Mouse (Mus musculus): ENCODE results near the gene Ankrd11.

Ankrd11 gene

DNA sequence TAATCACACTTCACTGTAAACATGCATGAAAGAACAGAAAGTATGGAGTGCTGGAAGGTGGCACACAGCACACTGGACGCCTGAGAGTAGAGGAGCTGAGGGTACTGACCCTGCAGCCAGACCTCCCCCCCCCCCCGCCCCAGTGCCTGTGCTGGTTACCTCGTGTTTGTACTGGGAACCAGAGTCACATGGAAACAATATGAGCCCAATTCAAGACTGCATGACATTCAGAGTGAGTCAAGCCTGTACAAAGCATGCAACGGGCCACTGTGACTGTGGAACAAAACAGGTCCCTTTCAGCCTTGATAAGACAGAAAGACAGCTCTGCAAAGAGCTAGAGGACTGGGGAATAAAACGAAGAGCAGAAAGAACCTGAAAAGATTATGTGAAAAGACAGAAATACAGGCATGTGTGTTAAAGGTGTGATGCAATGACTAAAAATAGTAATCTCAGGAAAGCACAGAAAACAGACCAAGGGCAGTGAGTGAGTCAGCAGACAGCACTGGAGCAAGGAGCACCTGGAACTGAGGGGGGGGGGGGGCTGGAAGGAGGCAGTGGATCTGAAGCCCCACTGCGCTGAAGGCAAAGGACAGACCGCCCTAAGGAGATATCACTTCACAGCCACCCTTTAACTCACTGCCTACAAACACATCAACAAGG, 118.5 kb downstream of the Ankrd11 start:
- no peak for DNase-seq

DNA sequence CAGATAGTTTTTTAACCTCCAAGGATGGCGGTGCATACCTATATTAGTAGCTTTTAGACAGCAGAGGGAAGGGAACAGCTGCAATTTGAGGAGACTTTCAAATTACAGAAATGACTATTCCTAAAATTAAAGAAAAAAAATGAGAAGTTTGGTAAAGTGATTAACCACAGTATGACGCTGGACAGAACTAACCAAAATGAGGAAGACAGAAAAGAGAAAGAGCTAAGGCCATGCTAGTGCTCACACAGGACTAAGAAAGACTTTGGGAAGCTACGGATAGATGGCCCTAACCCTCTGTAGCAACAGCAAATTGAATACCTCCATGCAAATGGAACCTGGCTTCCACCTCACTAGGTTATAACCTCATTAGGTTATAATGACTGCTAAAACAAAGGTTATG, 119.1 kb downstream of the Ankrd11 start:
- DNase-seq = no peak

- no peak for DNase-seq
These were observed 121.2 kb downstream of the Ankrd11 start for GRCm38 (mm10) chr8:122920890-122921289.

- DNase-seq = peak; percentile 48
These were observed 123.5 kb downstream of the Ankrd11 start for GRCm38 (mm10) chr8:122918438-122919107.

DNA sequence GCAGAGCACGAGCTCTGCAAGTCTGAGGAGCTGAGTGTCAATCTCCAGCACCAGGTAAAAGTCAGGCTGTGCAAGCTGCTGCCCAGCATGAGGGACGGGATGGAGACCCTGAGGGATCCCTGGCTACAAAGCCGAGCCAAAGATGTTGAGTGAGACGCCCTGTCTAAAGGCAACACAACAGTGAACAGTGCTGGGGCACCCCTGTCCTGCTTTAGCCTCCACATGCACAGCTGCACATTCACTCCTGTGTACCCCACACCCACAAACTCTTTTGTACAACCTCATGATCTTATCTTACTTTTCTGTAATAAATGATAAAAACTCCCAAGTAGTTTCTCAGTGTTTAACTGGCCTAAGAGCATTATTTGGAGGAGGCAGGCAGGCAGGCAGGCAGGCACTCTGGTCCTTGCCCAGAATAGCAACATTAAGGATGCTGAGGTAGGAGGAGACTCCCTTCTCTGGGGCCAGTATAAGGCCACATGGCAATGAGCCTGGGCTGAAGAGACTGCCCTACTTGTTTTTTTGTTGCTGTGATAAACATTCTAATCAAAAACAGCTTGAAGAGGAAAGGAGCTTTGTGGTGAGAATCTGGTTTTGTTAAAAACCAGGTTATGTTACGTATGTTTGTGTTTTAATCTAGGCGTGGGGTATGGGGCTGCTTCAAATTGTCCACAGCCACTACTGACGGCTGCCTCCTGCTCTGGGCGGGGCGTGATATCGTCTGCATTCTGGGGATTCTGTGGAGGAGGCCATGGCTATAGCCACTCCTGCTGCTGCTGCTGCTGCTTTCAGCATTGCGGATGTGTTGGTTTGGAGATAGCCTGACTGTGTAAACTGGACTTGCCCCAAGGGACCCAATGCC, 124.3 kb downstream of the Ankrd11 start:
- DNase-seq = peak; percentile 31

- peak; percentile 39 for DNase-seq
These were observed 125.3 kb downstream of the Ankrd11 start for GRCm38 (mm10) chr8:122916766-122917165.

DNA sequence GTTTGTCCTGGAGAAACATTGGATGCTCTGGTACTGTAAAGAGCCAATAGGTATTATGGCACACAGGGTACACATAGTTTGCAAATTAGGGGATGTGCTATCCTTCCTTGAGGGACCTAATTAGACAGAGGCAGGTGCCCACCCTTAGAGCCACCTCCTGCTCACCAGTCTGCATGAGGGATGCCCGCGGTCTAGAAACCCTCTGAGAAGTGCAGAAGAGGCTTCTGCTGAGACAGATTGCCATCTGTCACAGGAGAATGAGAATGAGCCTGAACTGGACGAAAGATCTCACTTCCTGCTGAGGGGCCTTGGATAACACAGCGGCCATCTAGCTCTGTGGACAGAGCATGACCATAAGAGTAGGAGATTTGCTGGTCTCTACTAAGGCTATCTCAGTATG, 129.2 kb downstream of the Ankrd11 start:
- DNase-seq = no peak

GRCm38 (mm10) chr8:122912150-122912549, 129.9 kb downstream of the Ankrd11 start:
- DNase-seq = no peak

- DNase-seq = peak; percentile 89
These were observed 135.5 kb downstream of the Ankrd11 start for GRCm38 (mm10) chr8:122906463-122907021.

DNA sequence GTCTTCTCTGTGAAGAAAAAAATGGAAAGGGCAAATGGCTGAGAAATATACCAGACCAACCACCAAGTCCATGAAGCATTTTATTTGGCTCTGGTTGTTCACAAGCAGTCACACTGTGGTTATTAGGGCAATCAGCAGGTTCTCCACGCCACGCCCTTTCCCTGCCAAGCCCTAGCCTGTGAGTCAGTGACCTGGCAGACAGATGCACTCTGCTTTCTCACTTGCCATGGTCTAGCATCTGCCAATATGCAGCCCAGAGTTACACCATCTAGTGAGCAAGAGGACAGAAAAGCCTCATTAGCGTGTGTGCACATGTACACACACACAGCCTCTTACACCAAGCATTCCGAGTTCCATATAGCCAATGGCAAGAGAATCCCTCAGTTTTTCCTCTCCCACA, 136.7 kb downstream of the Ankrd11 start:
- DNase-seq = no peak

- DNase-seq = no peak
These were observed 137.6 kb downstream of the Ankrd11 start for GRCm38 (mm10) chr8:122904496-122904895.

GRCm38 (mm10) chr8:122903002-122903401, 139.1 kb downstream of the Ankrd11 start:
- no peak for DNase-seq

DNA sequence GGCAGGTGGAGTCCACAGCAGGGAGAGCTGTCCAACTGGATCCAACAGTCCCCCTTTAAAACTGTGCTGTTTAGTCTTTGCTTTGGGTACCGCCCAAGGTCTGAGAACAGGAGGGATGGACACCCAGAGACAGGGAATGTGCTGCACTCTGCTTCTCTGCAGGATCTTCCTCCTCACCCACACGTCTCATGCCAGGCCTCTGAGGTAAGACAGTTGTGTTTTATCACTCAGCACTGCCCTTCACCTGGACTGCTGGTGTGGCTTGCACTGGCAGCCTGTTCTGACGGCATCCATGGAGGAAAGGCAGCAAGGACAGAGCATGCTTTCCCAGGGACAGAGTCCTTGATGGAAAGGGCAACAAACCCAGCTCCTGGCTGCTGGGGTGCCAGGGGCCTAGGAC, 139.5 kb downstream of the Ankrd11 start:
- no peak for DNase-seq

- no peak for DNase-seq
These were observed 140.1 kb downstream of the Ankrd11 start for GRCm38 (mm10) chr8:122901892-122902515.

DNA sequence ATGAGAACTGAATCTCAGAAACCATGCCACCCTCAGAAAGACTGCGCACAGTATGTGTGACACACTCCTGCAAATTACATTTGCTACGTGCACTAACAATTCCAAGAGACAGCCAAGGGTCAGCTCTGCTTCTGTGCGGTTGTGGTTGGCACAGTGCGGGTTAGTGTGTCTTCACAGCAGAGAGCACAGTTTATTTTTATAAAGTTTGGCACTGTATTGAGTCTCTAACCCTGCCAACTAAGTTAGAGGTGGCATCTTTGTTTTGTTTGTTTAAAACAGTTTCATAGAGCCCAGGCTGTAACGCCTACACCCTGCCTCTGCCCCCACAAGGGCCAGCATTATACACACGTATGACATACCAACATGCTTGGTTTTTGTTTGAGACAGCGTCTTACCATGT, 140.6 kb downstream of the Ankrd11 start:
- no peak for DNase-seq

DNA sequence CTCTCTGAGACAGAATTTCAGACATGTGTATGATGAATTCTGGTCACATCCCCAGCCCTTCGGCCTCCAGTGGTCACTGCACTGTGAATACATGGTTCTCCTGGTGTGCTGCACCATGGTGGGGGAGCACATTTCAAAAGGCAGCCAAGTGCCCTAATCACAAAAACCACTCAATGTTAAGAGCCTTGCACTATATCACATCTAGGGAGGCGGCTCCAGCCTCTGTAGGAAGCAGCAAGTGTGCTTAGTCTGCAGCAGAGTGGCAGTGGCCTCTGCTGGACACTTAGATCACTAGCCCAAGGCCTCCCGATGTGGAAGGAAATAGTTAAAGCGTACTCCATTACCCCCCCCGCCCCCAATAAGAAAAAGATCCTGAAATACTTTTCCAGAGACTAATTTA, 143.0 kb downstream of the Ankrd11 start:
- DNase-seq = no peak

DNA sequence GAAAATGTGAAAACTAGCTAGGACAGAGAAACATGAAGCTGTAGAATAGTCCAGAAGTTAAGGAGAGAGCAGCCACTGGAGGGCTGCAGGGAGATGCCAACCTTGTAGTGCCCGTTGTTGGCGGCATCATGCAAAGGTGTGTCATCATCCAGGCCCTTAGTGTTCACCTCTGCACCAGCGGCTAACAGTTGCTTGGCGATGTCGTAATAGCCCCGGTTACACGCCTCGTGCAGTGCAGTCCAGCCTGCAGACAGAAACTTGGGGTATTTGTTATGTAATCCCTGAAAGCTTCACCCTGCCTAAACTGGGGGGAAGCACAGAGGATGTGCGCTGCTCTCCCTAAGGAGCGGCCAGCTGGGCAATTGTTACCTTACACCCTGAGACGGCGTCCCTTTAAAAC, 143.6 kb downstream of the Ankrd11 start:
- DNase-seq = no peak

GRCm38 (mm10) chr8:122898018-122898417, 144.1 kb downstream of the Ankrd11 start:
- DNase-seq = no peak

DNA sequence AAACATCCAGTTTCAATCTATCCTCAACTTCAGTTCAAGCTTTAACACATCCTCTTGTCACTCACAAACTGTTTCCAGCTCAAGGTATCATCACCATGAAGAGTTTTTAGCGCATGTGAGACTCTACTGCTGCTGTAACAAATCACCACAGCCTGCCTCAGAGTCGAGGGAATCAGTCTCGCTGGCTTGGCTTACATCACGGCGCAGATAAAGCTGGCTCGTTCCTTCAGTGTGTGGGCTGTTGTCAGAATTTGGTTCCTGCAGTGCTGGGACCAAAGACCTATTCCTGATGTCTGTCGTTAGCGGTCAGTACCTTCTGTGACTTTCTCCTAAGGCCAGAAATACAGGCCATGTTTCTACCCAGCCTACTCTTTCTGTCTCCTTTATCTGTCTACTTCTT, 144.9 kb downstream of the Ankrd11 start:
- no peak for DNase-seq

- no peak for DNase-seq
These were observed 145.8 kb downstream of the Ankrd11 start for GRCm38 (mm10) chr8:122896317-122896716.

DNA sequence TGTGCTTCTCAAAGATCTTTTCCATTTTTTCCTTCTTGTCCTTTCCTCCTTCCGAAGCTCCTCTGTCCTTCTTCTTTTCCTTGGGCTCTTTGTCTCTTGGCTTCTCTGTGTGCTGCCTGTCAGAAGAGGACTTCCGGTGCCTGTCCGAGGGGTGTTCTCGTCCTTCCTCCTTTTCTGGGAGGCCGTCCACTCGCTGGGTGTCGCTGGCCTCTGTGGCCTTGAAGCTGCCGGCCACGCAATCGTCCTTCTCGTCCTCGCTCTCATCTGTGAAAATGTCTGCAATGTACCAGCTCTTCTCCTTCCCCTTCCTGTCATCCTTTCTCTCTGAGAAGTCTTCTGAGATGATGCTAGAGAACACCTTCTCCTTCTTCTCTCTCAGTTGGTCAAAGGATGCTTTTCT, 148.6 kb downstream of the Ankrd11 start:
- no peak for DNase-seq

DNA sequence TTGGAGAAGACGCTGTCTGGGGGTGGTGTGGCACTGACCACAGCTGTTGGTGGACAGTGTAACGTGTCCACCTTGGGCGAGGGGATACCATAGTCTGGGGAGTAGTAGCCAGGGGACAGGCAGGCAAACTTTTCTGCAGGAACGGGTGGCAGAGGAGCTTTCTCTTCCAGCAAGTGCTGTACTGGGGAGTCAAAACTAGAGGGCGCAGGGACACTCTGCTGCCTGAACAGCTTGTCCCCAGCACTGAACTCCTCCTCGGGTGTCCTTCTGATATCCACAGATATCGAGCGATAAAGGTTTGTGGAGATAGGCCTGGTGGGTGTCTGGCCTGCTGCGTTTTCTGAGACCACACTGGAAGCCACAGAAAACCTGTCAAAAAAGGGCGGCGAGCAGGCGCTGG, 150.6 kb downstream of the Ankrd11 start:
- DNase-seq = no peak

DNA sequence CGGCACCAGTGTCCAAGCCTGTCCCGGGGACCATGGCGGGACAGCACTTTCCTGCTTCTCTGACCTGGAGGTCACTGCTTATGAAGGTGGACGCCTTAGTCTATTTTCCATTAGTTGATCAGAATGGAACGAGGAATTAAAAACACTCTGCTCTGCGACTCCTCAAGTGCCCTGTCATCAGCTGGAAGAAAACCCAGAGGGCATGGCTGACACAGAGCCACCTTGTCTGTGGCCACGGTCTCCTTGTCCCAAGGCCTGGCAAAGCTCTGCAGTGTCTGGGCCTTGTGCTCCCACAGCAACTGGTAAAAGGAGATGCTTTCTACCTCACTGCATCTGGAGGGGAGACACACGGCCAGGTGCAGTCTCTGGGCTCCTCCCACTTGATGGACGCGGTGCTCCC, 158.4 kb downstream of the Ankrd11 start:
- no peak for DNase-seq

Data from thymus, postnatal 14 days (tissue).